Mouse (Mus musculus) heart, embryonic 10.5 days (tissue): Measurements from ENCODE around the gene Yif1a. TPM values are rescaled to one million over a fixed set of nuclear protein-coding genes. Genes with fewer than 3 reads are reported as not detected.
"Not testable (repeated sequence)": the region's sequence is repeated elsewhere in the genome, so short reads cannot be mapped to it uniquely, and the experiment has no call there.

Experiments
- DNase-seq: peaks from one replicate; pipeline ENCODE4 v3.0.0-alpha.2; 2017; ENCODE audit warnings: low spot score
- H3K27ac ChIP-seq: fragments of 300-500 bp; sonication (generic); 2 replicates; pipeline ENCODE4 v1.5.1; 2016; ENCODE audit warnings: mild to moderate bottlenecking
- H3K27me3 ChIP-seq: fragments of 300-500 bp; sonication (generic); 2 replicates; pipeline ENCODE4 v1.6.1; 2016; ENCODE audit warnings: mild to moderate bottlenecking; ENCODE audit not compliant: poor library complexity, insufficient read depth, severe bottlenecking
- H3K36me3 ChIP-seq: fragments of 300-500 bp; sonication (generic); 2 replicates; pipeline ENCODE4 v1.6.1; 2016; ENCODE audit warnings: mild to moderate bottlenecking, moderate library complexity
- H3K4me1 ChIP-seq: fragments of 300-500 bp; sonication (generic); 2 replicates; pipeline ENCODE4 v1.6.1; 2016; ENCODE audit warnings: mild to moderate bottlenecking
- H3K4me3 ChIP-seq: fragments of 300-500 bp; sonication (generic); 2 replicates; pipeline ENCODE4 v1.5.1; 2016; ENCODE audit warnings: mild to moderate bottlenecking, moderate library complexity
- H3K9me3 ChIP-seq: fragments of 300-500 bp; sonication (generic); 2 replicates; pipeline ENCODE4 v1.6.1; 2016; ENCODE audit warnings: mild to moderate bottlenecking, moderate library complexity
- WGBS: fragments of 180-500 bp; shearing (Covaris S2); methylation state at CpG from one replicate; pipeline ENCODE4 v1.1.7; 2016; 5-methylcytosine and 5-hydroxymethylcytosine counted together
- polyA plus RNA-seq: library from polyadenylated mRNA; unstranded; fragments of >200 nt; fragmentation: Nextera tagmentation; extraction: Ambion mirVana; gene quantifications from 2 replicates; pipeline ENCODE4 v1.2.1, GENCODE M21; 2016

The Yif1a gene
- polyA plus RNA-seq, 1 experiment from 2014 or later, result 94.9 TPM

- Histone ChIP-seq H3K4me1 (peaks cover 27% of the 10 kb centered on the region), H3K4me3 (peak overlapping the region; percentile 69), H3K27ac (0 out of 2 replicates have a peak overlapping the region, but pooled peaks have one; percentile 48), H3K27me3 (peaks cover 69% of the 10 kb centered on the region), H3K36me3 (no peaks in the 10 kb centered on the region), H3K9me3 (no peaks in the 10 kb centered on the region)
- 61% methylated on average over 3 of the region's 3 CpGs for WGBS
- DNase-seq, result no peak
These were observed 4.1 kb upstream of the Yif1a start for GRCm38 (mm10) chr19:5083961-5084833.

DNA sequence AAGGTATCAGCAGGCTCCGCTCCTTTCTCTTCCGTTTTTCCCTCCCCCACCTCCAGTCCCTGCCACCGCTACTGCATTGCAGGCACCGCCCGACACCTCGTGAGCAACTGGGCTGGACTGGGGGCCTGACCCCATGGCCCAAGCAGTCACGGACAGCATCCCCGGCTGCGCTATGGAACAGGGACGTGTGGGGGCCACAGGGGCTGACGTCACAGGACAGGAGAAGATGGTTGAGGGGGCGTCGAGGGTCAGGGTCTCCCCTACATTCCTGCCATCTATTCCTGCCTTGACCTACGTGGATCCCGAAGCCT, 3.5 kb upstream of the Yif1a start:
- DNase-seq, result no peak
- H3K36me3 ChIP-seq, result peaks cover 5% of the 10 kb centered on the region; the same call in 1 of the 2 replicates
- H3K27ac ChIP-seq, result peak overlapping the region; percentile 48; the same call in 1 of the 2 replicates
- 3% methylated on average over 15 of the region's 15 CpGs for WGBS
- no peaks in the 10 kb centered on the region for H3K9me3 ChIP-seq
- peak overlapping the region; percentile 69 for H3K4me3 ChIP-seq
- H3K27me3 ChIP-seq, result peaks cover 67% of the 10 kb centered on the region
- H3K4me1 ChIP-seq, result peaks cover 31% of the 10 kb centered on the region

DNA sequence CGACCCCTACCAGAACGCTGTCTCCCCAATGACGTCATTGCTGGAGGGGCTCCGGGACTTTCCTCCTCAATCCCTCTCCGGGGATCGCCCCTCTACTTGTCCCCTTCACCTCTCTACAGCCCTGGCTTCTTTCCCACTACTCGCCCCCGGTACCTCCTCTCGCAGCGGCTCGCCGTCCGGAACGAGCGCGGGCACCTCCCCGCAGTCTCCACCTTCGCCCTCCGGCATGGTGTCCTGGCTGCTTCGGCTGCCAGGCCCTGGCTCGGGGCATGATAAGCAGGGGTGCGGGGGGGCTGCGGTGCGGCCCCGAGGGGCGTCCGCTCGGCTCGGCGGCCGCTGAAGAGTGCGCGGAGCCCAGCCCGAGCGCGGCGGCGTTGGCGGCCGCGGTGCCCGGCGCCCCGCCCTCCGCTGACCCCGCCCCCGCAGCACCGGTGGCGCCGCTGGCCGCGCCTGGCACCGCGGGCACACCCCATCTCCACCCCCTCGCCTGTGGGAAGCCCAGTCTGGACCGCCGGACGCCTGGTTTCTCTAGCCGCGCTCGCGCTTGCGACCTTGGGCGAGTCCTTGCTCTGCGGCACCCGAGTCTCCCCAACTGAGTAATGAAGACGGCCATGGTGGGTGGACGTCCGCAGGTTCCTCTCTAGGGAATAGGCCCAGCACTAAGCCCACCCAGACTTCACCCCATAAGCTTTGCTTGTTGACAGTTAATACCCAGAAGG, 3.0 kb upstream of the Yif1a start, which contains the start of gene Tmem151a:
Tmem151a (minus strand) TSS at position 387 of the 719 bp plus-strand sequence.
- peak within 1 kb of the TSS; percentile 48 for H3K27ac ChIP-seq
- H3K36me3 ChIP-seq, result peaks cover 8% of the 10 kb centered on the region
- WGBS, result 1% methylated on average over 65 of the region's 69 CpGs
- H3K4me1 ChIP-seq, result peaks cover 31% of the 10 kb centered on the region
- no peaks in the 10 kb centered on the region for H3K9me3 ChIP-seq
- H3K4me3 ChIP-seq, result peak within 1 kb of the TSS; percentile 69
- H3K27me3 ChIP-seq, result peaks cover 62% of the 10 kb centered on the region
- DNase-seq, result no peak

DNA sequence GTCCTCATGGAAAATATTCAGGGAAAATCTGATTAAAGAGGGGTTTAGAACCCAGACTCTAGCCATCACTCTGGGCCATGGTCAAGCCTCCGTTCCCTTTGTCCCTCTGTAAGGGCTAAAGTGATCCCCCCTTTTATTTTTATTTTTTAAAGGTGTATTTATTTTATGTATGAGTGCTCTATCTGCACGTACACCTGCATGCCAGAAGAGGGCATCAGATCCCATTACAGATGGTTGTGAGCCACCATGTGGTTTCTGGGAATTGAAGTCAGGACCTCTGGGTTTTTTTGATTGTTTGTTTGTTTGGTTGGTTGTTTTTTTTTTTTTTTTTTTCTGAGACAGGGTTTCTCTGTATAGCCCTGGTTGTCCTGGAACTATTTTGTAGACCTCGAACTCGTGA, 1.8 kb upstream of the Yif1a start:
- DNase-seq, H3K4me3 ChIP-seq, H3K27ac ChIP-seq, H3K9me3 ChIP-seq: not testable (repeated sequence)
- 59% methylated on average over 4 of the region's 4 CpGs for WGBS
- Histone ChIP-seq H3K36me3 (peaks cover 21% of the 10 kb centered on the region), H3K27me3 (peaks cover 50% of the 10 kb centered on the region), H3K4me1 (peaks cover 31% of the 10 kb centered on the region)

- Histone ChIP-seq H3K36me3 (peaks cover 40% of the 10 kb centered on the region), H3K27me3 (peaks cover 22% of the 10 kb centered on the region), H3K4me3 (peak overlapping the region; percentile 94), H3K9me3 (no peaks in the 10 kb centered on the region), H3K4me1 (peaks cover 40% of the 10 kb centered on the region), H3K27ac (peak overlapping the region; percentile 88; the same call in 1 of the 2 replicates)
- WGBS, result 90% methylated on average over 4 of the region's 4 CpGs
- no peak for DNase-seq
These were observed 986 bp downstream of the Yif1a start for GRCm38 (mm10) chr19:5089324-5089723.

DNA sequence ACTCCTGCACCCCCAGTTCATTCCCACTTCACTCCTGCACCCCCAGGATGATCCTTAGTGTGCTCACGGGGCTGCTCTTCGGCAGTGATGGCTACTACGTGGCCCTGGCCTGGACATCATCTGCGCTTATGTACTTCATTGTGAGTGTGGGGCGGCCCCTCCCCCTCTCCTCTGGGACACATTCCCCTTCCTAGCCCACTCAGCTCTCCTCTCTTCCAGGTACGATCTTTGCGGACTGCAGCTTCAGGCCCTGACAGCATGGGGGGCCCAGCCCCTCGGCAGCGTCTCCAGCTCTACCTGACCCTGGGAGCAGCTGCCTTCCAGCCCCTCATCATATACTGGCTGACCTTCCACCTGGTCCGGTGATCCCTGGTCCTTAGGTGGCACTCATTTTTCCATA, 3.7 kb downstream of the Yif1a start:
- WGBS, result 85% methylated on average over 10 of the region's 10 CpGs
- peaks cover 40% of the 10 kb centered on the region for H3K36me3 ChIP-seq
- no peak for DNase-seq
- H3K4me3 ChIP-seq, result no peak overlapping the region
- no peaks in the 10 kb centered on the region; the same call in 1 of the 2 replicates for H3K27me3 ChIP-seq
- peaks cover 53% of the 10 kb centered on the region for H3K4me1 ChIP-seq
- H3K27ac ChIP-seq, result no peak overlapping the region
- no peaks in the 10 kb centered on the region for H3K9me3 ChIP-seq

GRCm38 (mm10) chr19:5093481-5094242, 5.3 kb downstream of the Yif1a start:
- 67% methylated on average over 12 of the region's 12 CpGs for WGBS
- H3K9me3 ChIP-seq, result no peaks in the 10 kb centered on the region
- H3K4me3 ChIP-seq, result no peak overlapping the region
- DNase-seq, result no peak
- H3K27ac ChIP-seq, result 0 out of 2 replicates have a peak overlapping the region, but pooled peaks have one; percentile 22
- H3K4me1 ChIP-seq, result peaks cover 60% of the 10 kb centered on the region
- H3K27me3 ChIP-seq, result no peaks in the 10 kb centered on the region; the same call in 1 of the 2 replicates
- H3K36me3 ChIP-seq, result peaks cover 40% of the 10 kb centered on the region

GRCm38 (mm10) chr19:5094243-5094632, 5.9 kb downstream of the Yif1a start:
- Histone ChIP-seq H3K4me1 (peaks cover 60% of the 10 kb centered on the region), H3K27ac (0 out of 2 replicates have a peak overlapping the region, but pooled peaks have one; percentile 22), H3K27me3 (no peaks in the 10 kb centered on the region; the same call in 1 of the 2 replicates), H3K36me3 (peaks cover 40% of the 10 kb centered on the region), H3K4me3 (peak overlapping the region; percentile 22; the same call in 1 of the 2 replicates), H3K9me3 (no peaks in the 10 kb centered on the region)
- DNase-seq, result peak; percentile 96
- WGBS, result 0% methylated on average over 21 of the region's 21 CpGs

DNA sequence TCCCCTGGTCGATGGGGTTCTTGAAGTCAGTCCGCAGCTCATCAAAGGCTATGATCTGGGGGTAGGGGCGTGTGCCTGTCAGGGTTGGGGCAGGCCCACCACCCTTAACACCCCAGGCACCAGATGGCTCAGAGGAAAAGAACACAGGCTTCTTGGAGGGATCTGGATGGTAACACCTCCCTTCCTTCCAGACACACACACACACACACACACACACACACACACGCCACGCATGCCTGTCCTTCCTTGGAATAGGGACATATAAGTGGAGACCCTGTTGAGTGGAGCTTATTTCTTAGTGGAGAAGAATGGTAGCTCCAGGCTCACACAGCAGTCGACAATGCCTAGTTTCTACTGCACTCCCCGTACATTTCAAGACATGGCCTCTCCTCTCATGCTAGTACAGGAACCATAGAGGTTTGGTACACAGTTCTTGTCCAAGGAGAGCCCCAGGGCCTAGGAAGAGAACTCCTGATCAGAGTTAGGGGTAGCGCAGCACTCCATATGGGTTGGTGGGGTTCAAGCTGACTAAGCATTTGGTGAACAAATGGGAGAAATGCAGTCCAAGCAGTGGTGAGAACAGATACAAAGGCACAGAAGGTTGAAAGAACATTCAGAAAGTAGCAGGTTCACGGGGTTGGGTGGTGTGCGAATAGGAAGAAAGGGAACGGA, 6.5 kb downstream of the Yif1a start:
- Histone ChIP-seq H3K4me1 (peaks cover 63% of the 10 kb centered on the region), H3K9me3 (no peaks in the 10 kb centered on the region), H3K36me3 (peaks cover 41% of the 10 kb centered on the region), H3K27ac (no peak overlapping the region), H3K4me3 (peak overlapping the region; percentile 22; the same call in 1 of the 2 replicates), H3K27me3 (no peaks in the 10 kb centered on the region; the same call in 1 of the 2 replicates)
- DNase-seq, result no peak
- 47% methylated on average over 11 of the region's 11 CpGs for WGBS

DNA sequence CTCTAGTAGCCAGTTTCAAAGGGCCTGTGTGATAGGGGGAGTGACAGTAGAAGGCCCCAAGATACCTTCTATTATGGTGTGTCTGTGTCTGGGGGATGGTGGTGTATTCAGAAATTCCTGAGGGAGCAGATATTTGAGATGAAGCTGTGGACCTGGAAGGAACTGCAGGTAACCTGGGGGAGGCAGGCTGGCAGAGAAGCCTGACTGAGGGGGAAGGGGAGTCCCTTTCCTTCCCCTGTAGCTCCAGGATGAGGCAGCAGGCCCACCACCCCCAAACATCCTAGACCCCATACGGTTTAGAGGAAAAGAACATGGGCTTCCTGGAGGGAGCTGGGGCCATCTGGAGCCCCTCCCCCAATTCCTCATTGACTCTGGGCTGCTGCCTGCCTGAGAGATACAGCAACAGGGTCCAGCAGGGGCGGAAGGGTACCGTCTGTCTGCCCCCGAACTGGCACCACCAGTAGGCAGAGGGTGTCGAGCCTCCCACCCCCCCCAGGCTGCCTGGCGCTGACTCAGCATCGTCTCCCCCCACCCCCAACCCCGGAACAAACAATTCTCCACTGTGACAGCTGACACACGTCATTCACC, 7.6 kb downstream of the Yif1a start:
- no peaks in the 10 kb centered on the region for H3K9me3 ChIP-seq
- H3K4me3 ChIP-seq, result peak overlapping the region; percentile 22
- peak overlapping the region; percentile 36; the same call in 1 of the 2 replicates for H3K27ac ChIP-seq
- no peak for DNase-seq
- no peaks in the 10 kb centered on the region; the same call in 1 of the 2 replicates for H3K27me3 ChIP-seq
- 9% methylated on average over 9 of the region's 9 CpGs for WGBS
- H3K4me1 ChIP-seq, result peaks cover 66% of the 10 kb centered on the region
- H3K36me3 ChIP-seq, result peaks cover 43% of the 10 kb centered on the region

GRCm38 (mm10) chr19:5097521-5098362, 9.4 kb downstream of the Yif1a start:
- Histone ChIP-seq H3K4me3 (peak overlapping the region; percentile 71), H3K27me3 (no peaks in the 10 kb centered on the region; the same call in 1 of the 2 replicates), H3K36me3 (peaks cover 43% of the 10 kb centered on the region), H3K9me3 (no peaks in the 10 kb centered on the region), H3K4me1 (peaks cover 66% of the 10 kb centered on the region), H3K27ac (peak overlapping the region; percentile 84)
- WGBS, result 4% methylated on average over 31 of the region's 31 CpGs
- no peak for DNase-seq
